Mouse (Mus musculus): Measurements from ENCODE around the gene Nrros. TPM values are rescaled to one million over a fixed set of nuclear protein-coding genes. Genes with fewer than 3 reads are reported as not detected.

The Nrros gene
- total RNA-seq, 2 experiments from 2014 or later, result 11.2 to 11.6 TPM

GRCm38 (mm10) chr16:32124444-32125335 is 40.7 kb downstream of the Nrros start:
- Histone ChIP-seq H3K27ac (no peak overlapping the region), H3K4me3 (no peak overlapping the region)
- TF ChIP-seq CTCF (conservative IDR thresholded peaks at IDR 0.05), result no peak
- DNase-seq (ENCODE audit: low spot score in 2 of 2), result no peak

- no peak for TF ChIP-seq CTCF (conservative IDR thresholded peaks at IDR 0.05)
- H3K4me3 ChIP-seq, result no peak overlapping the region
- no peak for DNase-seq (ENCODE audit: low spot score in 2 of 2)
- no peak overlapping the region for H3K27ac ChIP-seq
These were observed 41.4 kb downstream of the Nrros start for GRCm38 (mm10) chr16:32124020-32124419.

- TF ChIP-seq CTCF (conservative IDR thresholded peaks at IDR 0.05), result peak; percentile 49
- Histone ChIP-seq H3K27ac (no peak overlapping the region), H3K4me3 (no peak overlapping the region)
- no peak for DNase-seq (ENCODE audit: low spot score in 2 of 2)
These were observed 44.9 kb downstream of the Nrros start for GRCm38 (mm10) chr16:32120454-32120853.

GRCm38 (mm10) chr16:32116186-32116585 is 49.2 kb downstream of the Nrros start:
- DNase-seq (ENCODE audit: low spot score in 2 of 2), result no peak
- Histone ChIP-seq H3K27ac (no peak overlapping the region), H3K4me3 (no peak overlapping the region)
- no peak for TF ChIP-seq CTCF (conservative IDR thresholded peaks at IDR 0.05)

GRCm38 (mm10) chr16:32115781-32116180 is 49.6 kb downstream of the Nrros start:
- TF ChIP-seq CTCF (conservative IDR thresholded peaks at IDR 0.05), result no peak
- Histone ChIP-seq H3K4me3 (no peak overlapping the region), H3K27ac (no peak overlapping the region)
- no peak for DNase-seq (ENCODE audit: low spot score in 2 of 2)

- Histone ChIP-seq H3K27ac (peak overlapping the region; percentile 33; the same call in 1 of the 2 replicates), H3K4me3 (peak overlapping the region; percentile 20; the same call in 1 of the 2 replicates)
- peak; percentile 60 to 91 for DNase-seq (ENCODE audit: low spot score in 2 of 2)
- peak; percentile 99 for TF ChIP-seq CTCF (conservative IDR thresholded peaks at IDR 0.05)
These were observed 50.3 kb downstream of the Nrros start for GRCm38 (mm10) chr16:32114968-32115695.

GRCm38 (mm10) chr16:32114406-32114805 is 51.0 kb downstream of the Nrros start:
- Histone ChIP-seq H3K27ac (peak overlapping the region; percentile 33; the same call in 1 of the 2 replicates), H3K4me3 (no peak overlapping the region)
- no peak for TF ChIP-seq CTCF (conservative IDR thresholded peaks at IDR 0.05)
- no peak for DNase-seq (ENCODE audit: low spot score in 2 of 2)

GRCm38 (mm10) chr16:32113541-32114218 is 51.7 kb downstream of the Nrros start:
- peak overlapping the region; percentile 48; the same call in 1 of the 2 replicates for H3K27ac ChIP-seq
- TF ChIP-seq CTCF (conservative IDR thresholded peaks at IDR 0.05), result no peak
- H3K4me3 ChIP-seq, result peak overlapping the region; percentile 24; the same call in 1 of the 2 replicates
- DNase-seq (ENCODE audit: low spot score in 2 of 2), result peak; percentile 34 to 37

DNA sequence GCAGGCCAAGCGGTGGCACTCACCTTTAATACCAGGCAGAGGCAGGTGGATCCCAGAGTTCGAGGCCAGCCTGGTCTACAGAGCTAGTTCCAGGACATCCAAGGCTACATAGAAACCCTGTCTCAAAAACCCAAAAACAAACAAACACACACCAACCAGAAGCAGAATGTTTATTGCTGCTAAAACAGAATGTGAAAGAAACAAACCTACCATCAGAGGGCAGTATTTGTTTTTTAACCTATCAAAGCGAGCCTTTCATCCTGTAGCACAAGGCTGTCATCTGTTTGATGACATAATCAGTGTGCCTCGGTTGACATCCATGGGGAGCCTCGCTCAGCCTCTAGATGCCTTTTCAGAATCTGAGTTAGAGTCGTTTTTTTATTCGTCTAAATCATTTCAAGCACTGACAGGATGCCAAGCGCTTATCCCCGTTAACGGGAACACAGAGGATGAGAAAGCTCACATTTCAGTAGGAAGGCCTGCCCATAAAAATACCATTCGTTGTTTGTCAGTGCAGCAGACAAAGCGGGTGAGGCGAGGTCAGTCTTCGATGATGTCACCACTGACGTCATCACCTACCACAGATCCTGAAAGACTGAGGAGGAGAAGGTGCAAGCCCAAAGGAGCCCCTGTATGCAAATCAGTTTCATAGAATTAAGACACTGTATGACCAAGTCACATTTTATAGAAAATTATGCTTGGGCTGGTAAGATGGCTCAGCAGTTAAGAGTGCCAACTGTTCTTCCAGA is 54.3 kb downstream of the Nrros start:
- no peak for DNase-seq (ENCODE audit: low spot score in 2 of 2)
- no peak overlapping the region for H3K4me3 ChIP-seq
- H3K27ac ChIP-seq, result no peak overlapping the region; the same call in 1 of the 2 replicates
- peak; percentile 71 for TF ChIP-seq CTCF (conservative IDR thresholded peaks at IDR 0.05)

DNA sequence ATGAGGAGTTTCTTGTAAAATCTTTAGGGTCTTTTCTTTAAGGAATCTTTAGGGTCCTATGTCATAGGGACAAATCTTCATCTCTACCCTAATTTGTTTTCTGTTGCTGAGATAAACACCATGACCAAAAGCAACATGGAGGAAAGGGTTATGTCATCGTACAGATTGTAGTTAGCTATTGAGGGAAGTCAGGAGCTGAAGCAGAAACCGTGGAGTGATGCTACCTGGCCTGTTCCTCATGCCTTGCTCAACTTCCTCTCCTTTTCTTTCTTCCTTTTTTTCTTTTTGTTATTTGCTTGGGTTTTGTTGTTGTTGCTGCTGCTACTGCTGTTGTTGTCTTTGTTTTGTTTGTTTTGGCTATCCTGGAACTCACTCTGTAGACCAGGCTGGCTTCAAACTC is 56.8 kb downstream of the Nrros start:
- H3K27ac ChIP-seq, result no peak overlapping the region
- no peak for DNase-seq (ENCODE audit: low spot score in 2 of 2)
- no peak for TF ChIP-seq CTCF (conservative IDR thresholded peaks at IDR 0.05)
- no peak overlapping the region for H3K4me3 ChIP-seq

DNA sequence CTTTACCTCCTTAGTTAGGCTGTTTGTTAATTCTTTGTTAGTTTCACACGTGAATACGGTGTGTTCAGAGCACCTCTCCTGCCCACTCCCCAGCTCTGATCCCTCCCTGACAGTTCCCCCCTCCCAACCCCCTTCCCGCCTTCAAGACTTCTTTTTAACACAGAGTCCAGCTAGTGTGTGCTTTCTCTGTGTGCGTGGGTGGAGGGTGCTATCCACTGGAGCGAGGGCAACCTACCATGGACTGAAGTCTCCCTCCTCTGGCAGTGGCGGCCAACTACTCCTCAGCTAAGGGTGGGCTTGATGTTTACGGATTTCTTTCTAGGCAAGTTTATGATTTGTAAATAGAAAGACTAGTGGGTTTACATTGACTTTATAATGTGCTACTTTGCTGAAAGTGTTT is 57.2 kb downstream of the Nrros start:
- no peak overlapping the region for H3K4me3 ChIP-seq
- no peak for DNase-seq (ENCODE audit: low spot score in 2 of 2)
- peak; percentile 12; the same call in 1 of the 2 replicates for TF ChIP-seq CTCF (conservative IDR thresholded peaks at IDR 0.05)
- no peak overlapping the region for H3K27ac ChIP-seq

Measured in layer of hippocampus, adult 2 months (tissue).